Mouse (Mus musculus): ENCODE measurements at regions not wholly inside any gene's neighbourhood (a gene's known extent, or its start where the extent isn't known, plus 50 kb on each side); places are given as distances from the start of the nearest gene placed in this dataset.

GRCm38 (mm10) chr6:55781146-55781545 is 55.5 kb upstream of the Itprid1 start:
- 45% methylated on average over 3 of the region's 3 CpGs for WGBS
- no peak for ATAC-seq
- H3K36me3 ChIP-seq (ENCODE audit: poor library complexity, severe bottlenecking): no peaks in the 10 kb centered on the region
- no peak overlapping the region for H3K27ac ChIP-seq
- no peak overlapping the region for H3K9ac ChIP-seq
- no peaks in the 10 kb centered on the region for H3K27me3 ChIP-seq
- no peaks in the 10 kb centered on the region for H3K9me3 ChIP-seq (replicated peaks)
- no peak overlapping the region for H3K4me3 ChIP-seq
- H3K4me1 ChIP-seq: no peaks in the 10 kb centered on the region
- H3K4me2 ChIP-seq: no peak overlapping the region

- H3K36me3 ChIP-seq (ENCODE audit: poor library complexity, severe bottlenecking): no peaks in the 10 kb centered on the region
- H3K4me2 ChIP-seq: no peak overlapping the region
- H3K4me1 ChIP-seq: no peaks in the 10 kb centered on the region
- H3K9ac ChIP-seq: no peak overlapping the region
- H3K4me3 ChIP-seq: no peak overlapping the region
- no peak for ATAC-seq
- H3K27ac ChIP-seq: no peak overlapping the region
- no peaks in the 10 kb centered on the region for H3K9me3 ChIP-seq (replicated peaks)
- 93% methylated on average over 5 of the region's 5 CpGs for WGBS
- no peaks in the 10 kb centered on the region for H3K27me3 ChIP-seq
Measured at GRCm38 (mm10) chr6:55775527-55775926, 61.2 kb upstream of the Itprid1 start.

DNA sequence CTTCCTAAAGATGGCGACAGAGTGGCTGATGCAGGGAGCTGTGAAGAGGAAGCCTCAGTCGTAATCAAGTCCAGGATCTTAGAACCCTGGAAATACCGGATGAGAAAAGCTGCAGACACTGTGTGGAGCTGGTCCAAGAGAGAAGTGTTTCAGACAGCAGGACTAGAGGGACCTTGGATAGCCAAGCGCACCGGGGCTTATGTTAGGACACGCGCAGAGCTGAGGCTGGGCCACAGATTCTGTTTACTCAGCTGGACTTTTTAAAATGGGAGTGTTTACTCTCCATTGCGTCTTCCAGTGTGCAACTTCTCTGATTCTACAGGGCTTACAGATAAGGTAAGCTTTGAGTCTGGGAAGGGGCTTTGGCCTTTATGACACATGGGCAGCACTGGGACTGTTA is 66.4 kb upstream of the Itprid1 start:
- Histone ChIP-seq H3K4me3 (no peak overlapping the region), H3K9ac (no peak overlapping the region), H3K27ac (no peak overlapping the region), H3K4me1 (no peaks in the 10 kb centered on the region), H3K9me3 (replicated peaks) (no peaks in the 10 kb centered on the region), H3K4me2 (no peak overlapping the region), H3K27me3 (no peaks in the 10 kb centered on the region), H3K36me3 (ENCODE audit: poor library complexity, severe bottlenecking) (no peaks in the 10 kb centered on the region)
- 81% methylated on average over 8 of the region's 8 CpGs for WGBS
- no peak for ATAC-seq

- ATAC-seq: no peak
- Histone ChIP-seq H3K27ac (no peak overlapping the region), H3K27me3 (no peaks in the 10 kb centered on the region), H3K4me1 (no peaks in the 10 kb centered on the region), H3K36me3 (ENCODE audit: poor library complexity, severe bottlenecking) (no peaks in the 10 kb centered on the region), H3K9me3 (replicated peaks) (no peaks in the 10 kb centered on the region), H3K9ac (no peak overlapping the region), H3K4me3 (no peak overlapping the region), H3K4me2 (no peak overlapping the region)
- WGBS: 86% methylated on average over 6 of the region's 6 CpGs
Measured at GRCm38 (mm10) chr6:55755491-55755890, 74.4 kb upstream of the Neurod6 start.

- Histone ChIP-seq H3K27me3 (no peaks in the 10 kb centered on the region), H3K4me3 (no peak overlapping the region), H3K9ac (no peak overlapping the region), H3K36me3 (ENCODE audit: poor library complexity, severe bottlenecking) (no peaks in the 10 kb centered on the region), H3K4me2 (no peak overlapping the region), H3K4me1 (0 out of 2 replicates have a peak, but pooled peaks cover 3% of the 10 kb centered on the region), H3K9me3 (replicated peaks) (no peaks in the 10 kb centered on the region), H3K27ac (no peak overlapping the region)
- no peak for ATAC-seq
- 89% methylated on average over 11 of the region's 11 CpGs for WGBS
Measured at GRCm38 (mm10) chr6:55750831-55751230, 69.8 kb upstream of the Neurod6 start.

- Histone ChIP-seq H3K9ac (no peak overlapping the region), H3K27ac (0 out of 2 replicates have a peak overlapping the region, but pooled peaks have one; percentile 3), H3K4me2 (no peak overlapping the region), H3K4me3 (no peak overlapping the region), H3K27me3 (no peaks in the 10 kb centered on the region), H3K36me3 (ENCODE audit: poor library complexity, severe bottlenecking) (no peaks in the 10 kb centered on the region), H3K4me1 (peaks cover 14% of the 10 kb centered on the region; the same call in 1 of the 2 replicates), H3K9me3 (replicated peaks) (no peaks in the 10 kb centered on the region)
- ATAC-seq: peak; percentile 24; the same call in 1 of the 2 replicates
- 36% methylated on average over 2 of the region's 2 CpGs for WGBS
Measured at GRCm38 (mm10) chr6:55745859-55746151, 64.7 kb upstream of the Neurod6 start.

- no peaks in the 10 kb centered on the region for H3K27me3 ChIP-seq
- 0 out of 2 replicates have a peak, but pooled peaks have one; percentile 36 for ATAC-seq
- no peak overlapping the region for H3K9ac ChIP-seq
- 45% methylated on average over 3 of the region's 3 CpGs for WGBS
- no peak overlapping the region for H3K4me3 ChIP-seq
- 0 out of 2 replicates have a peak overlapping the region, but pooled peaks have one; percentile 3 for H3K27ac ChIP-seq
- peaks cover 14% of the 10 kb centered on the region; the same call in 1 of the 2 replicates for H3K4me1 ChIP-seq
- no peaks in the 10 kb centered on the region for H3K36me3 ChIP-seq (ENCODE audit: poor library complexity, severe bottlenecking)
- H3K4me2 ChIP-seq: no peak overlapping the region
- no peaks in the 10 kb centered on the region for H3K9me3 ChIP-seq (replicated peaks)
Measured at GRCm38 (mm10) chr6:55745105-55745858, 64.2 kb upstream of the Neurod6 start.

DNA sequence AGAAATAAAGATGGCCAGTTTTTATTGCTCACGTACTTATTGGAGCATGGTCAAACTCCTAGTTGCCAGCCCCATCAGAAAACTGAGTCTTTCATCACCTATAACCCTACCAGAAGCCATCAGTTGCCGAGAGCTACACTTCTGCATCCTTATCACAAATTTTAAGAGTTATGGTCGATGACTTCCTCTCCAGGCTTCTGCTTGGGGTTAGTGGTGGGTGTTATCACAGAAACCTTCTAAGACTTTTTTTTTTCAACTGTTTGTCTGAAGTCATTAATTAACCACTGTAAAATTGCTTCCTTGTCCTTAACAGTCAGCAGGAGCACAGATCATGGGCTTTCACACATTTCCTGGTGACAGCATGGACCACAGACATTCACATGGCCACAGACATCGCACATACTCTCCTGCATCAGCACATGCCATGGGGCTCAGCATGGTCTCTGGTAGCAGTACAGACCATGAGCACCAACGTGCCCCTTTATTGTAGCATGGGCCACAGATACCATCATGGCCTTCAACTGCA is 50.3 kb upstream of the Neurod6 start:
- no peaks in the 10 kb centered on the region for H3K4me1 ChIP-seq
- 89% methylated on average over 5 of the region's 5 CpGs for WGBS
- no peak overlapping the region for H3K4me3 ChIP-seq
- H3K27ac ChIP-seq: no peak overlapping the region
- H3K27me3 ChIP-seq: no peaks in the 10 kb centered on the region
- no peak for ATAC-seq
- H3K4me2 ChIP-seq: no peak overlapping the region
- H3K9me3 ChIP-seq (replicated peaks): no peaks in the 10 kb centered on the region
- no peak overlapping the region for H3K9ac ChIP-seq
- no peaks in the 10 kb centered on the region for H3K36me3 ChIP-seq (ENCODE audit: poor library complexity, severe bottlenecking)

Measured in forebrain, embryonic 13.5 days (tissue).